Mouse (Mus musculus) myocyte (in vitro differentiated cells): ENCODE data around the gene Pomgnt2. TPM values are rescaled to one million over a fixed set of nuclear protein-coding genes. Genes with fewer than 3 reads are reported as not detected.

Source experiments
- H3K27me3 ChIP-seq: one replicate; pipeline ENCODE4 v1.6.1; 2011; ENCODE audit not compliant: control insufficient read depth, insufficient read depth, insufficient read length
- H3K36me3 ChIP-seq: one replicate; pipeline ENCODE4 v1.6.1; 2011; ENCODE audit not compliant: control insufficient read depth, insufficient read depth
- H3K4me2 ChIP-seq: one replicate; pipeline ENCODE4 v1.6.1; 2011; ENCODE audit warnings: low read depth, control low read depth
- H3K4me3 ChIP-seq: one replicate; pipeline ENCODE4 v1.5.1; 2011; ENCODE audit warnings: mild to moderate bottlenecking, control low read depth, moderate library complexity
- H3K79me2 ChIP-seq: one replicate; pipeline ENCODE4 v1.6.1; 2011; ENCODE audit not compliant: control insufficient read depth, insufficient read depth
- H3ac ChIP-seq: one replicate; pipeline ENCODE4 v1.6.1; 2011; ENCODE audit not compliant: control insufficient read depth, insufficient read length
- CEBPB ChIP-seq: IDR thresholded peaks from 2 replicates; pipeline ENCODE4 v1.6.1; 2011; ENCODE audit warnings: mild to moderate bottlenecking, moderate library complexity; ENCODE audit not compliant: poor library complexity, insufficient read depth, severe bottlenecking
- E2F4 ChIP-seq: IDR thresholded peaks from one replicate; pipeline ENCODE4 v1.6.1; 2011; ENCODE audit warnings: mild to moderate bottlenecking, control low read depth, moderate library complexity; ENCODE audit not compliant: insufficient read depth
- MAX ChIP-seq: IDR thresholded peaks from one replicate; pipeline ENCODE4 v1.6.1; 2011; ENCODE audit warnings: low read depth, mild to moderate bottlenecking, control low read depth
- MYOD1 ChIP-seq, 3 experiments: IDR thresholded peaks; one replicate each; pipeline ENCODE4 v1.6.1; 2011; ENCODE audit warnings: control low read depth in 2 of 3, low read depth in 2 of 3, mild to moderate bottlenecking in 2 of 3, moderate library complexity in 1 of 3; ENCODE audit not compliant: insufficient read length in 2 of 3, control insufficient read depth in 1 of 3
- MYOG ChIP-seq, 3 experiments: IDR thresholded peaks; one replicate each; pipeline ENCODE4 v1.6.1; 2011; ENCODE audit warnings: control low read depth in 2 of 3, low read depth in 2 of 3, mild to moderate bottlenecking in 2 of 3; ENCODE audit not compliant: insufficient read length in 2 of 3, control insufficient read depth in 1 of 3, insufficient read depth in 1 of 3
- POLR2A ChIP-seq: IDR thresholded peaks from one replicate; pipeline ENCODE4 v1.6.1; 2011; ENCODE audit warnings: low read depth, mild to moderate bottlenecking, control low read depth, moderate library complexity; ENCODE audit not compliant: insufficient read length
- POLR2AphosphoS2 ChIP-seq: IDR thresholded peaks from one replicate; pipeline ENCODE4 v1.6.1; 2011; ENCODE audit warnings: low read depth, control low read depth; ENCODE audit not compliant: insufficient read length
- REST ChIP-seq: IDR thresholded peaks from one replicate; pipeline ENCODE4 v1.6.1; 2011; ENCODE audit warnings: mild to moderate bottlenecking, control low read depth, moderate library complexity; ENCODE audit not compliant: insufficient read depth, insufficient read length
- SRF ChIP-seq: IDR thresholded peaks from one replicate; pipeline ENCODE4 v1.6.1; 2011; ENCODE audit warnings: low read depth; ENCODE audit not compliant: control insufficient read depth, insufficient read length
- TCF12 ChIP-seq: IDR thresholded peaks from one replicate; pipeline ENCODE4 v1.6.1; 2011; ENCODE audit warnings: mild to moderate bottlenecking, control low read depth; ENCODE audit not compliant: poor library complexity, insufficient read depth, severe bottlenecking
- TCF3 ChIP-seq: IDR thresholded peaks from one replicate; pipeline ENCODE4 v1.6.1; 2011; ENCODE audit warnings: low read depth, control low read depth; ENCODE audit not compliant: insufficient read length
- USF1 ChIP-seq: IDR thresholded peaks from one replicate; pipeline ENCODE4 v1.6.1; 2011; ENCODE audit warnings: low read depth, mild to moderate bottlenecking, control low read depth, moderate library complexity
- polyA plus RNA-seq: library from polyadenylated mRNA; unstranded; fragments of >200 nt; fragmentation: generic; extraction: Trizol; gene quantifications from one replicate; pipeline ENCODE4 v1.2.1, GENCODE M21; 2012; ENCODE audit warnings: missing spikeins

The Pomgnt2 gene
- 2.2 TPM for polyA plus RNA-seq

DNA sequence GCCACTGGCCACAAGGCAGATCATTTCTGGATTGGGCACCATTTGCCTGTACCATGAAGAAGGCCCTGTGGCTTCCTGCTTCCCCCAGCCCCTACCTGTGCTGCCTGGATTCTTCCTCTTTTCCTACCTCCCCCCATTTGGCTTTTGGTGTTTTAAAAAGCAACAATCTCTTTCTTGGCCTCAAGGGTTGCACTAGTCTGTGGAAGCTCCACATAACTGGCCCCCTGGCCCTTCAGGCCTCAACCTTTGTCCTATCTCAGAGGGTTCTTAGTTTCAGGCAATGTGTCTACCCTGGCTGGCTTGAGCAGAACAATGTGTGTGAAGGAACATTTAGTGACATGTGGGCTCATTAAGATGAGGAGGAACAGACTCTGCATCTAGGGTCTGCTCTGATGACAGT, at the start of gene Pomgnt2:
Gene Pomgnt2, minus strand, starts transcription at position 101 of the 400 bp plus-strand sequence.
- H3K4me2 ChIP-seq, result peak within 1 kb of the TSS; percentile 49
- no peaks in the 10 kb centered on the region for H3K79me2 ChIP-seq
- H3K36me3 ChIP-seq, result no peaks in the 10 kb centered on the region
- no peak for TF ChIP-seq E2F4
- TF ChIP-seq MYOD1 (IDR thresholded peaks at IDR 0.05; ENCODE audit: control insufficient read depth in 1 of 3, insufficient read length in 2 of 3, low read depth in 2 of 3), result no peak
- no peak for TF ChIP-seq TCF12
- TF ChIP-seq MAX, result no peak
- TF ChIP-seq TCF3, result no peak
- TF ChIP-seq CEBPB, result no peak
- no peak for TF ChIP-seq POLR2A
- no peak for TF ChIP-seq MYOG (IDR thresholded peaks at IDR 0.05; ENCODE audit: control insufficient read depth in 1 of 3, insufficient read depth in 1 of 3, insufficient read length in 2 of 3, low read depth in 2 of 3)
- TF ChIP-seq SRF, result no peak
- TF ChIP-seq REST, result no peak
- no peak for TF ChIP-seq POLR2AphosphoS2
- no peak for TF ChIP-seq USF1
- H3ac ChIP-seq, result no peak within 1 kb of the TSS
- peaks cover 29% of the 10 kb centered on the region for H3K27me3 ChIP-seq
- H3K4me3 ChIP-seq, result no peak within 1 kb of the TSS

DNA sequence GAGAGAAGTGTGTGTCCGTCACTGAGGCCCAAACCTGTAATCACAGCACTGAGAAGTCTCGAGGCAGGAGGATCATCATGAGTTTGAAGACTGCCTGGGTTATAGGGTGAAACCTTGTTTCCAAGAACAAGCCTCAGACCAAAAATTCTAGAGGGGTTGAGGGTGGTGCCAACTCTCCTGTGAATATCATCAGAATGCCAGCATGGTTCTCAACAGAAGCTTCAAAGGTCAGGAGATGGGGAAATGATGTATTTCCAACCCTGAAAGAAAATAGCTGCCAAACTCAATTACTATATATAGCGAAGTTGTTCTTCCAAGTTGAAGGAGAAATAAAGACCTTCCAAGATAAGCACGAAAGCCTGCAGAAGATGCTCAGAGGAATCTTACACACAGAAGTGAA, 42.9 kb upstream of the Pomgnt2 start:
- Histone ChIP-seq H3K36me3 (no peaks in the 10 kb centered on the region), H3K27me3 (peaks cover 4% of the 10 kb centered on the region), H3K79me2 (no peaks in the 10 kb centered on the region), H3K4me3 (no peak overlapping the region), H3K4me2 (no peak overlapping the region), H3ac (no peak overlapping the region)
- no peak for TF ChIP-seq TCF3
- no peak for TF ChIP-seq MAX
- TF ChIP-seq CEBPB, result no peak
- no peak for TF ChIP-seq POLR2AphosphoS2
- TF ChIP-seq E2F4, result no peak
- no peak for TF ChIP-seq TCF12
- no peak for TF ChIP-seq USF1
- TF ChIP-seq MYOG (IDR thresholded peaks at IDR 0.05; ENCODE audit: control insufficient read depth in 1 of 3, insufficient read depth in 1 of 3, insufficient read length in 2 of 3, low read depth in 2 of 3), result no peak
- TF ChIP-seq MYOD1 (IDR thresholded peaks at IDR 0.05; ENCODE audit: control insufficient read depth in 1 of 3, insufficient read length in 2 of 3, low read depth in 2 of 3), result no peak
- no peak for TF ChIP-seq REST
- no peak for TF ChIP-seq SRF
- no peak for TF ChIP-seq POLR2A

DNA sequence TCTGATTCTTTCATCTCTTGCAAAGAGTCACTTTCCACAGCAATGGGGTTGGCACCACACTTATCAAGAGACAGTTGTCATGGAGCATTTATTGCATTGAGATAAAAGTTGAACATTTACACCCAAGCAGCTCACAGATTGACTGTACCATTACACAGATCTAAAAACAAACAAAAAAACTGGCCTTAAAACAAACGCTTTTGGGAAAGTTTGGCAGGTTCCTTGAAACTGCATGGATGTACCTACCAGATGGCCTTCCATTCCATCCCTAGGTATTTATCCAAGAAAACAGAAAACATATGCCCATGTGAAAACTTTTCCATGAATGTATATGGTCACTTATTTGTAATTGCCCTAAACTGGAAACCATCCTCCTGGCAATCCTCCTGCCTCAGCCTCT, 41.7 kb upstream of the Pomgnt2 start:
- Histone ChIP-seq H3K79me2 (no peaks in the 10 kb centered on the region), H3K27me3 (peaks cover 9% of the 10 kb centered on the region), H3K36me3 (no peaks in the 10 kb centered on the region), H3K4me2 (no peak overlapping the region), H3ac (no peak overlapping the region), H3K4me3 (no peak overlapping the region)
- TF ChIP-seq MAX (no peak), REST (no peak), CEBPB (no peak), SRF (no peak), USF1 (no peak)

DNA sequence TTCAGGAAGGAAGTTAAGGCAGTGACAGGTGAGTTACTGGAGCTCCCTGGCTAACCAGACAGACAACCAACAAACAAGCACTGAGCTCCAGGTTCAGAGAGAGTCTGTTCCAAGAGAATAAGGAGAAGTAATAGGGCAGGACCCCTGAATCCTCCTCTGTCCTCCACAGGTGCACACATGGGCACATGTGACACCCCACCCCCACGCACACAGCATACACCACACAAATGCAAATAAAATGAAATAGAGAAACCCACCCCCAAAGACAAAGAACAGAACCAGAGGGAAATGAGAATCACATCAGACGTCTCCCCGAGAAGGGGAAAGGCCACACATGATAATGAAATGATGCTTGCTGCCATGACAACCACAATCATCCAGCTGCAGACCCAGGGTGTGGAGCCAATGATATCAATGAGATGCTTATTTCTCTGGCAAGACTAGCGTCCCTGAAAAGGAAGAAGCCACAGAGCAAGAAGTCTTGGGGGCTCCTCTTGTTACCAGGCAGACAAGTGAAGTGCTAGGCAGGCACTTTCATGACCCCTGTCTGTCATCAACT, 39.7 kb upstream of the Pomgnt2 start:
- Histone ChIP-seq H3K27me3 (peaks cover 9% of the 10 kb centered on the region), H3K79me2 (no peaks in the 10 kb centered on the region), H3K4me2 (no peak overlapping the region), H3ac (no peak overlapping the region), H3K4me3 (no peak overlapping the region), H3K36me3 (no peaks in the 10 kb centered on the region)
- TF ChIP-seq POLR2AphosphoS2 (no peak), TCF12 (no peak), POLR2A (no peak)

DNA sequence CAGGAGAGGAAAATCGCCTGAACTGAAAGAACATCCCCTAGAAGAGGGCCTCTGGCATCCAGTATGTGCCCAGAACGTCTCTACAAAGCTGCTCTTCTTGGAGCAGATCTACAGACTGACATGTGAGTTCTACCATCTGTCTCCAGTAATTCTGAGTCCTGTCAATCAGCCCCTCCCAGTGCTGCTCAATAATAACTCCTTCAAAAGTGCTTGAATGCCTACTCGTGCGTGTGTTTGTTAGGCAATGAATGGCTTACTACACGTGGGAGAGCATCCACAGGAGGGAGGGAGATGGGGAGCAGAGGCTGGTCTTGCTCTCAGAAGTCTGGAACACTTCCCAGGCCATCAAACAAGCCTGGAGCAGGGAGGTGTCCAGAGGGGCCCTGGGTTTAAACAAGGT, 38.9 kb upstream of the Pomgnt2 start:
- Histone ChIP-seq H3K4me2 (no peak overlapping the region), H3K4me3 (no peak overlapping the region), H3K79me2 (no peaks in the 10 kb centered on the region), H3K27me3 (peaks cover 10% of the 10 kb centered on the region), H3K36me3 (no peaks in the 10 kb centered on the region), H3ac (no peak overlapping the region)
- no peak for TF ChIP-seq E2F4
- TF ChIP-seq POLR2AphosphoS2, result no peak
- no peak for TF ChIP-seq MAX
- TF ChIP-seq USF1, result no peak
- no peak for TF ChIP-seq REST
- TF ChIP-seq CEBPB, result no peak
- no peak for TF ChIP-seq TCF3
- no peak for TF ChIP-seq MYOD1 (IDR thresholded peaks at IDR 0.05; ENCODE audit: control insufficient read depth in 1 of 3, insufficient read length in 2 of 3, low read depth in 2 of 3)
- no peak for TF ChIP-seq MYOG (IDR thresholded peaks at IDR 0.05; ENCODE audit: control insufficient read depth in 1 of 3, insufficient read depth in 1 of 3, insufficient read length in 2 of 3, low read depth in 2 of 3)
- no peak for TF ChIP-seq SRF
- no peak for TF ChIP-seq TCF12
- TF ChIP-seq POLR2A, result no peak
